21 mouse cellular contexts compared by ENCODE assay signal in genomic region chr13:8632072-8632471, GRCm38 (mm10).
DNase-seq lines count a peak whose midpoint lies in the region; ATAC-seq and TF ChIP-seq lines count a peak whose summit lies in the region.
"Had no signal": no experiment of that assay in that cellular context is flagged by ENCODE, and none has a peak within 500 bp of the region (broad histone marks: within the 10 kb centered on the region; RNA-seq: fewer than 3 reads in every experiment).

No protein-coding gene starts in this region.

- H3K9ac ChIP-seq in midbrain, postnatal 0 days (replicated peaks; ENCODE audit: low read length, poor library complexity, severe bottlenecking): no peak overlapping the region
- no peak overlapping the region for H3K9ac ChIP-seq in midbrain, embryonic 11.5 days (ENCODE audit: low read length)
- no peak overlapping the region for H3K9ac ChIP-seq in liver, embryonic 13.5 days
- H3K9ac ChIP-seq: forebrain, embryonic 13.5 days; forebrain, postnatal 0 days had no signal

- H3K4me1 ChIP-seq in midbrain, postnatal 0 days (ENCODE audit: insufficient read depth, low read length): no peaks in the 10 kb centered on the region
- no peaks in the 10 kb centered on the region for H3K4me1 ChIP-seq in midbrain, embryonic 11.5 days (ENCODE audit: control insufficient read depth, insufficient read depth, low read length)
- H3K4me1 ChIP-seq in liver, embryonic 13.5 days (replicated peaks): peaks cover 7% of the 10 kb centered on the region; the same call in 1 of the 2 replicates
- H3K4me1 ChIP-seq in heart, embryonic 10.5 days: no peaks in the 10 kb centered on the region
- H3K4me1 ChIP-seq: embryonic facial prominence, embryonic 10.5 days had no signal

- H3K36me3 ChIP-seq in midbrain, postnatal 0 days (ENCODE audit: insufficient read depth, low read length): no peaks in the 10 kb centered on the region
- H3K36me3 ChIP-seq in midbrain, embryonic 11.5 days (ENCODE audit: control insufficient read depth, insufficient read depth, low read length): no peaks in the 10 kb centered on the region
- H3K36me3 ChIP-seq in liver, embryonic 13.5 days: no peaks in the 10 kb centered on the region
- H3K36me3 ChIP-seq in heart, embryonic 10.5 days: no peaks in the 10 kb centered on the region
- H3K36me3 ChIP-seq: embryonic facial prominence, embryonic 10.5 days; hindbrain, embryonic 10.5 days had no signal

- 71% methylated on average over 5 of the region's 5 CpGs for WGBS in midbrain, postnatal 0 days
- 76% methylated on average over 5 of the region's 5 CpGs for WGBS in midbrain, embryonic 11.5 days
- WGBS in liver, embryonic 13.5 days (ENCODE audit: insufficient replicate concordance): 21% methylated on average over 5 of the region's 5 CpGs
- 49% methylated on average over 5 of the region's 5 CpGs for WGBS in heart, embryonic 10.5 days

- no peak overlapping the region for H3K27ac ChIP-seq in midbrain, postnatal 0 days (ENCODE audit: low read depth, low read length)
- no peak overlapping the region for H3K27ac ChIP-seq in midbrain, embryonic 11.5 days (ENCODE audit: low read depth, low read length)
- H3K27ac ChIP-seq in liver, embryonic 13.5 days: no peak overlapping the region
- no peak overlapping the region for H3K27ac ChIP-seq in heart, embryonic 10.5 days
- H3K27ac ChIP-seq: embryonic facial prominence, embryonic 10.5 days; forebrain, embryonic 13.5 days; gastrocnemius, adult 2 months; hindbrain, embryonic 10.5 days; hindbrain, postnatal 0 days had no signal

- peak; percentile 51 for DNase-seq in heart, adult 11 months
- no peak for DNase-seq in heart, postnatal 4 days
- DNase-seq in midbrain, postnatal 0 days (ENCODE audit: low spot score): no peak
- DNase-seq in midbrain, embryonic 11.5 days (ENCODE audit: low spot score, missing footprints): no peak
- peak; percentile 5 for DNase-seq in liver, embryonic 13.5 days
- no peak for DNase-seq in Muller cell, postnatal 12 days (ENCODE audit: inconsistent ontology term)
- DNase-seq in cerebellum, adult 11 months: no peak
- no peak for DNase-seq in heart, embryonic 10.5 days (ENCODE audit: low spot score)
- DNase-seq: adrenal gland, postnatal 14 days; cerebellum, adult 18-20 months; cerebellum, postnatal 14 days; forebrain, postnatal 0 days; gastrocnemius, adult 2 months; gastrocnemius, postnatal 25 days; heart, postnatal 10 days; kidney, adult 11 months had no signal

- no peaks in the 10 kb centered on the region for H3K27me3 ChIP-seq in midbrain, postnatal 0 days (ENCODE audit: insufficient read depth, low read length)
- H3K27me3 ChIP-seq in midbrain, embryonic 11.5 days (ENCODE audit: control insufficient read depth, insufficient read depth, low read length): no peaks in the 10 kb centered on the region
- no peaks in the 10 kb centered on the region for H3K27me3 ChIP-seq in liver, embryonic 13.5 days
- H3K27me3 ChIP-seq in heart, embryonic 10.5 days (ENCODE audit: insufficient read depth, poor library complexity, severe bottlenecking): no peaks in the 10 kb centered on the region
- H3K27me3 ChIP-seq: CH12.LX; forebrain, embryonic 13.5 days had no signal

- no peak for ATAC-seq in midbrain, postnatal 0 days (ENCODE audit: low FRiP score)
- no peak for ATAC-seq in midbrain, embryonic 11.5 days (ENCODE audit: low FRiP score)
- peak; percentile 68 for ATAC-seq in liver, embryonic 13.5 days (ENCODE audit: low read depth)
- ATAC-seq: forebrain, embryonic 13.5 days; hindbrain, postnatal 0 days had no signal

- no peak overlapping the region for H3K4me3 ChIP-seq in midbrain, postnatal 0 days (ENCODE audit: low read depth, low read length)
- no peak overlapping the region for H3K4me3 ChIP-seq in midbrain, embryonic 11.5 days (ENCODE audit: low read depth, low read length)
- no peak overlapping the region for H3K4me3 ChIP-seq in liver, embryonic 13.5 days (replicated peaks)
- no peak overlapping the region for H3K4me3 ChIP-seq in heart, embryonic 10.5 days
- H3K4me3 ChIP-seq: embryonic facial prominence, embryonic 10.5 days; forebrain, embryonic 13.5 days; gastrocnemius, adult 2 months; hindbrain, embryonic 10.5 days had no signal

- 0 out of 2 replicates have a peak, but pooled peaks have one; percentile 5 for TF ChIP-seq CTCF in midbrain, postnatal 0 days (IDR thresholded peaks at IDR 0.05)

- no peak overlapping the region for H3K4me2 ChIP-seq in midbrain, postnatal 0 days (ENCODE audit: low read depth, low read length, poor library complexity, severe bottlenecking)
- H3K4me2 ChIP-seq in midbrain, embryonic 11.5 days: no peak overlapping the region
- no peak overlapping the region for H3K4me2 ChIP-seq in liver, embryonic 13.5 days
- H3K4me2 ChIP-seq: forebrain, embryonic 13.5 days had no signal

- H3K9me3 ChIP-seq in midbrain, postnatal 0 days (ENCODE audit: low read length): no peaks in the 10 kb centered on the region
- H3K9me3 ChIP-seq in midbrain, embryonic 11.5 days (ENCODE audit: control insufficient read depth, low read length): no peaks in the 10 kb centered on the region
- H3K9me3 ChIP-seq in liver, embryonic 13.5 days (replicated peaks): no peaks in the 10 kb centered on the region
- no peaks in the 10 kb centered on the region for H3K9me3 ChIP-seq in heart, embryonic 10.5 days
- H3K9me3 ChIP-seq: embryonic facial prominence, embryonic 10.5 days; forebrain, embryonic 13.5 days; hindbrain, embryonic 10.5 days had no signal

Comparison
In these comparisons a context has a peak if more than half of its experiments do, and no peak if none do; other contexts are left out.
1. DNase-seq: peak in heart, adult 11 months (single experiment) and liver, embryonic 13.5 days (single experiment); none in heart, postnatal 4 days (single experiment), midbrain, postnatal 0 days (single experiment), midbrain, embryonic 11.5 days (single experiment), Muller cell, postnatal 12 days (single experiment), cerebellum, adult 11 months (single experiment) and heart, embryonic 10.5 days (single experiment).